Mouse (Mus musculus) erythroblast, embryonic 14.5 days (primary cell): ENCODE data around the gene Ephb1.

Experiments used
- GATA1 ChIP-seq: IDR thresholded peaks from 2 replicates; pipeline ENCODE4 v1.6.1; 2012; ENCODE audit warnings: low read length, inconsistent platforms, mixed read lengths
- TAL1 ChIP-seq: IDR thresholded peaks from 3 replicates; pipeline ENCODE4 v1.6.1; 2012; ENCODE audit warnings: low read length, inconsistent platforms, mixed read lengths

DNA sequence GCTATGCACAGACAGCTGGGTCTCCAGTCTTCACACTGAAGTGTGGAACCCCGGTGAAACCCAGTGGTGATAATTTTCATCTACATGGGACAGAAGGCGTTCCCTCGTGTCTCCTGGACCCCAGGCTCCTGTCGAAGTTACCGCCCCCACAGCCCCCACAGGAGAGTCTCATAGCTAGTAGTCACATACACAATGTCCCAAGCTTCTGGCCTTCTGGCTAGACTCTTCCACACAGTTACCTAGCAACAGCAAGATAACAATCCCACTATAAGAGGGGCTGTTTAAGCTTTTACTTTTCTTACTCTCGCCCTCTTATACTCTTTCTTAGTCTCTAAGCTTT is 81.1 kb downstream of the Ephb1 start:
- TF ChIP-seq TAL1, result no peak
- no peak for TF ChIP-seq GATA1
